Mouse (Mus musculus): ENCODE measurements around the gene Ptrh1. TPM values are rescaled to one million over a fixed set of nuclear protein-coding genes. Genes with fewer than 3 reads are reported as not detected.

Ptrh1 gene
- total RNA-seq, 2 experiments from 2014 or later = 4.8 to 5.0 TPM

DNA sequence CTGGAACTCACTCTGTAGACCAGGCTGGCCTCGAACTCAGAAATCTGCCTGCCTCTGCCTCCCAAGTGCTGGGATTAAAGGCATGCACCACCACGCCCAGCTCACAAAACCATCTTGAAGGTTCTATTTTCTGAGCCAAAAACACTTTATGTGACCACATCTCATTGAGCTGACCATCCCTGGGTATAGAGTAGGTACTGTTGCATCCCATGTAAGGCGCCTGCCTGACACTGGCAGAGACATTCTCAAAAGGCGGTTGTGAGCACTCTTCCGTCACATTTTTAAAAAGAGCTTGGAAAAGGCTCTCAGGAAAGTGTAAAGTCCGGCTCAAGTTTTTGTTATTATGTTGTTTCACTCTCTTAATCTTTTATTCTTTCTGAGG lies 18.9 kb upstream of the Ptrh1 start:
- DNase-seq = no peak

DNA sequence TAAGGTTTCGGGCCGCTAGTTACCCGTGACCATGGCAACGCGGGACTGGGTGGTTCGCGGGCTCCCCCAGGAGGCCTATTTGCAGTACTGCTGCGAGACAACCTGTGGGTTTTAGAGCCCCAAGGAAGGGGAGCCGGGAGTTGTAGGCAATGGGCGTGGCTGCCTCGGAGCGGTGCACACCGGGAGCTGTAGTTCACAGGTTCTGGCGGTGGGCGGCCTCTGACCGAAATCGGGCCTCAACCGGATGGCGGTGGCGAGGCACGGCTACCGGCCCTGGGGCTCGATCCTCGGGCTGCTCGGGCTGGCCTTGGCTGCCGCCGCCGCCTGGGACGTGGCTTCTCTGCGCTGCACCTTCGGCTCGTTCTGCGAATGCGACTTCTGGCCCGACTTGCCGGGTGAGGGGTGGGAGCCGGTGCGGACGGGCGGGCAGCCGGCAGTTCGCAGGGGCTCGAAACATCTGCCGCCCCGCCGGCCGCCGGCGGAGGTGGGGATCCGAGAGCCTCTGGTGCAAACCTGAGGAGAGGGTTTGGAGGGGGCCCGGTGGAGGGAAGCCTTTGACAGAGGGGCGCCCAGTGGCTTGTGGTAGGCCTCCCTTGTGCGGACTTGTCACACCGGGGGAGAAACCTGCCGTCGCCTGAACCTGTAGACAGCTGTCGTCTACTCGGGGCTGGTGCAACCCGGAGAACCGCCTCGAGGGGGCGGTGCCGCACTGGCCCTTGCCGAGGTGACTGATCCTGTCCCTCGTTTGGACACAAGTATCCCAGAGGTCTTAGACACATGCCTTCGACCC lies 18.3 kb upstream of the Ptrh1 start, which contains the start of gene Tor2a:
Tor2a (plus strand) TSS at position 179 of the 790 bp plus-strand sequence.
- DNase-seq = peak; percentile 98

DNA sequence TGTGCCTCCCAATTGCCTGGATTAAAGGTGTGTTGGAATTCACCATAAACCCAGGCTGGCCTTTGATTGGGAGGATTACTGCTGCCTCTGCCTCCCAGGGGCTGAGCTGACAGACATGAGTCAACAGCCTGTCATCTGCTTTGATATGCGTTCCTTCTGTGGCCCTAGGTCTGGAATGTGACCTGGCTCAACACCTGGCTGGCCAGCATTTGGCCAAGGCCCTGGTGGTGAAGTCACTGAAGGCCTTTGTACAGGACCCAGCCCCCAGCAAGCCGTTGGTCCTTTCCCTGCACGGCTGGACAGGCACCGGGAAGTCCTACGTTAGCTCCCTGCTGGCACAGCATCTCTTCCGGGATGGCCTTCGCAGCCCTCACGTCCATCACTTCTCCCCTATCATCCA lies 17.1 kb upstream of the Ptrh1 start:
- no peak for DNase-seq

DNA sequence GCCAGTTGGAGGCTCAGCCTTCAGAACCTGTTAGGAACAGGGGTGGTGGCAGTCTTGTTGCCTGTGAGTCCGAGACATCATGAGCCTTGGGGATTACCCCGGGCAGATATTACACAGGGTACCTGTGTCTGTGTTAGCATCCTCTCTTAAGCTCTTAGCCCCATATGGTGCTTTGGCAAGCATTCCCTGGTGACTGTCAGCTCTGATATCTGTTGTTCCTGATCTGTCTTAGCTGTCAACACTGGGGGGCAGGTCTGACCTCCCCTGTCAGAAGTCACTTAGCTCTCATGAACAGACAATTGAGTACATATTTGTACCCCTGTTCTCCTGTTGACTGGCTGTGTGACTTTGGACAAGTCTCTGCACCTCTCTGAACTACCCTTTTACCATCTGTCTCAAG lies 16.6 kb upstream of the Ptrh1 start:
- no peak for DNase-seq

DNA sequence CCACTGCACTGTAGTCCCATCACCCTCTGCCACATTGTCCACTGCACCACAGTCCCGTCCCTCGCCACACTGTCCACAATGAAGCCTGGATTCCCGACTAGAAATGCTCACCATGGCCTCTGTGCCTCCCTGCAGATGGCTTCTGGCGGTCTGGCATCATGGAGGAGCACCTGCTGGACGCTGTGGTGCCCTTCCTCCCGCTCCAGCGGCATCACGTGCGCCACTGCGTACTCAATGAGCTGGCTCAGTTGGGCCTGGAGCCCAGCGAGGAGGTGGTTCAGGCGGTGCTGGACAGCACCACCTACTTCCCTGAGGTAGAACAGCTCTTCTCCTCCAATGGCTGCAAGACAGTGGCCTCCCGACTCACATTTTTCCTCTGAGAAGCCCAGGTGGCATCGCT lies 14.2 kb upstream of the Ptrh1 start:
- DNase-seq = no peak

DNA sequence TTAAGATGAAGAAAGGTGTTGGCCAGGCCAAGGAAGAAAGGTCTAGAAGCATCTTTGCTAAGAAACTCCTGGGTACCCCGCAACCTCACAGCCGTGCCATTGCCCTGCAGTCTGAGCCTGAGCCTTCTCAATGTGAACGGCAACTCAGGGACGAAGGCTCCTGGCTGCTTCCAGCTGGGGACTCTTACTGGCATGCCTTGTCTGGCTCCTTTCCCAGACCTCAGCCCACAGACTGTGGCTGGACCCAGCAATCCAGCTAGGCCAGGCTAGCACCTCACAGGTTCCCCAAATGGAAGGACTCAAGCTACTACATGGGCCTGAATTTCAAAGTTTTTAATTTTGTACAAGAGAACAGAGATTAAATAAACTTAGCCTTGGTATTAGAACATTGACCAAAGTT lies 13.7 kb upstream of the Ptrh1 start:
- no peak for DNase-seq

DNA sequence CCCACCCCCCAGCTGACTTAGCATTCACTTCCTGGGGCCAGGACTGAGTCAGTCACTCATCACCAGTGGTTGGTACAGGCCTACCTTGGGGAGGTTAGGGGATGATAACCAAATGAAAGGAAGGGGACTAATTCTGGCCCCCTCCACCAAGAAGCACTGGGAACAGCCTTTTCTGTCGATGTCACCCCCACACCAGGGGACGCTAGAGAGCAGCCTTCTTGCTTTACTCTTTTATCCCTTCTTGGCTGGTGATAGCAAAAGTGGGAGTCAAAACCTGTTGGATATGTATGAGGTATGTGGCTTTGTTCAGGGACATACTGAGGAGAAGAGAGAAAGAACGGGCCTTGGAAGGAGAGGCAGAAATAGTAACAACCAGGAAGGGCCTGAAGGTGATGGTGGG lies 12.2 kb upstream of the Ptrh1 start:
- DNase-seq = no peak

DNA sequence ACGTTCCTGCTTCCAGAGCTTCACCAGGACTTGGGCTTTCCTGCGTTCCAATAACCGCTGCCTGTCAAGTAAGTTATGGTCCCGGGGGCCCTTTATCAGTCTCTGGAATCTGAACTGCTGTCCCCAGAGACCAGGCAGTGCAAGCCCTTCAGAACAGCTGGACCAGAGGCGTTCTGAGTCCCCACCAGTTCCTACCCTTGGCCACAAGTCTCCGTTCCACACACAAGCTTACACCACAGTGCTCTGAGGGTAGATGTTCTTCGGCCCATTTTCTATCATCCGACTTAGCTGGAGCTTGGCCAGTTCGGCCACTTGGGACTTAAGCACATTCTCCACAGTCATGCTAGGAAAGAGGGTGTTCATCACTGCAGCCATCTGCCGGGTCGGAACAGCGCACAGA lies 8.3 kb upstream of the Ptrh1 start:
- DNase-seq = no peak

DNA sequence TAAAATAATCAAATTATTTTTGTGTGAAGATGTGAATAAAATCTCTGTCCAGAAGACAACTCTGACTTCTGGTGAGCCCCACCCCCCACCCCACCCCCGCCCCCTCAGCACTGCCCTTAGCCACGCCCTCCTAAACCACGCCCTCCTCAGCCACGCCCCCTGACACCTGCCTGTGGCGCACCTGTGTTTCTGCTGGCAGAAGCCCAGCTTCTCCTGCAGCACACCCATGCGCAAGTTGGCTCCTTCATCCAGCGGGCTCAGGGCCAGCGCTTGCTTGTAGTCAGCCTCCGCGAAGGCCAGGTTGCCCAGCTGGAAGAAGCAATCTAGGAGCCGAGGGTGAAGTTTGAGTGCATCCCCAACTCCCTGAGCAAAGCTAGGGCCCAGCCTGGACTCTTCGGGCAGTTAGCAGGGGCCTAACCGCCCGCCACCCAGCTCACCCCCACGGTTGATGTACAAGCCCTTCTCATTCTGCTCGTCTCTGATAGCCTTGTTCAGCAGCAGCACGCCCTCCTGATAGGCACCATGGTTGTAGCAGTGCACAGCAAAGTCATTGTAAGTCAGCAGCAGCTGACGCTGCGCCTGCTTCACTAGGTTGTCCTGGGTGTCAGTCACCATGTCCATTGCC lies 6.8 kb upstream of the Ptrh1 start:
- DNase-seq = no peak

DNA sequence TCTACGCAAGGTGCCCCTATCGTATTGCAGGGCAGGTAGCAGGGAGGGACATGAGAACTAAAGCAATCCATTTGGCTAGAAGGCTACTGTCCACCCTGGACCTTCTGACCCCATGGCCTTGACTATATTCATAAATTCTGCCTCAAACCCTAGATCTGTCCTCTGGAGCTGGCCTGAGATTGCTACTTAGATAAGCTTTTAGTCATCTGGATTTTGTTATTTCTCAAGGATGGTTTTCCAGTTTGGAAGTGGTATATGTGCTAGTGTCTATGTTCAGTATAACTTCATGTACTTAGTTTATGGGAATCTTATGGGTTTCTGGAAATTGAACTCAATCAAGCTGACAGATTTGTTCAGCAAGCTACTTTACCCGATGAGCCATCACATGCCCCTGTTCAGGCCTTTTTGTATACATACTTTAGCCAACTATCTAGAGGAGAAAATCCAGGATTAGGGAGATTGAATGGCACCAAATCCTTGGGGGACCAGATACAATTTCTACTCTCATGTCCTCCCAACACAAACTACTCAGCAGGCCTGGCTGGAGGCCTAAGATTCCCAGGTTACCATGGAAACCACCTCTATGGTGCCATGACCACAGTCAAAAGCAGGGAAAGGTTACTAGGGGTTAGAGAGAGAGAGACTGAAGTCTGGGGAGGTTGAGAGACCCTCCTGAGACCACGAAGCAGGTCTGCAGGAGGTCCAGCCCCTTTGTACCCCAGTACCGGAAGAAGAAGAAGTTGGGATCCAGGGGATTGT lies 6.1 kb upstream of the Ptrh1 start:
- DNase-seq = no peak

DNA sequence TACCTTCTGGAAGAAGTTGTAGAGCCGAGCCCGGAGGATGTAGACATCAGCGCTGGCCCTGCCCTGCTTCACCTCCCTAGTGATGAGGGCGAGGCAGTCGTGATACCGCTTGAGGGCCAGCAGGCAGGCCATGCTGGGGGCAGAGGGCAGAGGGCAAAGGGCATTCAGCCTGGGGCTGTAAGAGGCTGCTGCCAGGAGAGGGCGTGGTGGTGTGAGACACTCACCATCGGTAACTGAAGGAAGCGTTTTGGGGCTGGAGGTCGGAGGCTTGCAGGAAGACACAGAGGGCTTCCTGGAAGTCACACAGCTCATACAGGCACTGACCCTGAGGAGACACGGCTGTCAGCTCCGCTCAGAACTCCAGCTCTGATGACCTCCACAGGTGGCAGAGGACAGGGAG lies 3.7 kb upstream of the Ptrh1 start:
- DNase-seq = no peak

DNA sequence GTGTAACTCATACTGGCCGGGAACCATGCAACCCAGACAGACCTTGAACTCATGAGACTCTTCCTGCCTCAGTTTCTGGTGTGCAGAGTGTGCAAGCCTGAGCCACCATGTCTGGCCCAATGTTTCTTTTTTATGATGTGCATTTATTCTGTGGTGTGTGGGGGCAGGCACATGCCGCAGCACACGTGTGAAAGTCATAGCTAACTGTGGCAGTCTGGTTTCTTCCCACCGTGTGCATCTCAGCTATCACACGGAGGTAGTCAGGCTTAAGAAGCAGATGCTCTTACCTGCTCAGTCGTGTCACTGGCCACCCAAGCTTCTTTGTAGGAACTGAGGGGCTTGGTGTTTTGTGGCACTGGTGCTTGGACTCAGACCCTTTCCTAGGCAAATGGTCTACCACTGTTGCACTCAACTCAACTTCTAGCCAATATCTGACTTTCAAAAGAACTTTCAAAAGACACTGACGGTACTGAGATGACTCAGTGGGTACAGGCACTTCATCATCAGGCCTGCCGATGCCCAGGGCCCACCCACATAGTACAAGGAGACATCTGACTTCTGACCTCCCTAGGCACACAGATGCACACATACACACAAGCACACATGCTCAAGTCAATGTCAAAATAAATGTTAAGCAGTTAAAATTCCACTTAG lies 2.8 kb upstream of the Ptrh1 start:
- no peak for DNase-seq

DNA sequence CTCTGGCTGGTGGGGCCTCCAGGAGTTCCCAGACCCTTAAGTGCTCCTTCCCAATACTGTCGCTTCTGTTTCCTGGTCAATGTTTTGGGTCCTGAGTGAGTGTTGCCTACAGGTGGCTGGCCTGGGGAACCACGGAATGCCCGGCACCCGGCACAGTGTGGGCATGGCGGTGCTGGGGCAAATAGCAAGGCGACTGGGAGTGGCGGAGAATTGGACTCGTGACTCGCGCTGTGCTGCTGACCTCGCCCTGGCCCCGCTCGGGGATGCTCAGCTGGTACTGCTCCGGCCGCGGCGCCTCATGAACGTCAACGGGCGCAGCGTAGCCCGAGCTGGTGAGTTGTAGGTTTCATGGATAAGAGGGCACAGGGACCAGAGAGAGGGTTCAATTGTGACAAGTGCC lies 606 bp downstream of the Ptrh1 start:
- no peak for DNase-seq

DNA sequence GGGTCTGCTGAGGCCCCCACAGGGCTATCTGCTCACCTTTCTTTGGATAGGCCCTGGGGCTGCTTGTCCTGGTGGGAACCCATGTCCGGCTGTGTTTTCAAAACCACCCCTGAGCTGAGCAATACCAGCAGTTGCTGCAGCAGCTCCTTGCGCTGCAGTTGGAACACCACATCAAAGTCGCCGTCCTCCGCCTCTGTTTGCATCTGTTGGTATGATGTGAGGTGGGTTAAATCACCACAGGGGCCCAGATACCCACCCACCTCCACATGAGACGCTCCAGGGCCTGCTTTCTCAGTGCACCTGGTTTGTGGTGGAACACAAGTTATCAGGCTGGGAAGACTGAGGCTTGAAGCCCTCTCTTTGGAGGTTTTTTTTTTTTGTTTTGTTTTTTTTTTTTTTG lies 2.5 kb downstream of the Ptrh1 start:
- DNase-seq = no peak

DNA sequence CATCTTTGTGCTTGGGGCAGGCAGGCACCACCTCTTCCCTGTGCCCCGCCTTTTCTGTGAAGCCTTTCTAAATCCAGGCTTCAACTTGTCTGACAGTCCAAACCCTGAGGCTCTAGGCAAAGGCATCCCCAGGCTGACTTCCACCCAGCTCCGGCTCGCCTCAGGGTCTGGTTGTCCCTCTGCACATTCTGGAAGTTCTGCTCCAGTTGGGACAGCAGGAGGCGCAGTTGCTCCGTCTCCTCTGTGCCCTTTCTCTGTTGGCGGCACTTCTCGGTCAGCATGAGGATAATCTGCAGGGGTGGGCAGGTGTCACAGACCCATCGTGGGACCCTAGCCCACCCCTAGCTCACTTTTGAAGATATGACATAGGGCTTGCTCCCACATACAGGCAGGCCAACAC lies 3.5 kb downstream of the Ptrh1 start:
- peak; percentile 78 for DNase-seq

DNA sequence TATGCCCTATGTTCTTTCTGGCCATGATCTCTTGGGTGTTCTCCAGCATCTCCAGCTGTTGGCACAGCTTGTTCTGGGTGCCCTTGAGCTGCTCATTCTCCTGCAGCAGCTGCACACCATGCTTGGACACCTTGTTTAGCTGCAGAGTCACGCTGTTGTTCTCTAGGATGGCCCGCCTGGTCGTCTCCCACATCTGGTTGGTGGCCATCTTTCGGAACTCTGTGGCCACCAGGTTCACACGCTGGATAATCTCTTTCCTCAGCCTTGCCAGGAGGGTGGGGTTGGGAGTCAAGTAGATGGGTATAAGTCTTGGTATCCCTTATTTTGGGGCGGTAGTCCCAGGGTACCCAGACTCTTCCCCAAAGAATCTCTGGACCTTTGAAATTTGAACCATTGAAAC lies 4.1 kb downstream of the Ptrh1 start:
- no peak for DNase-seq

DNA sequence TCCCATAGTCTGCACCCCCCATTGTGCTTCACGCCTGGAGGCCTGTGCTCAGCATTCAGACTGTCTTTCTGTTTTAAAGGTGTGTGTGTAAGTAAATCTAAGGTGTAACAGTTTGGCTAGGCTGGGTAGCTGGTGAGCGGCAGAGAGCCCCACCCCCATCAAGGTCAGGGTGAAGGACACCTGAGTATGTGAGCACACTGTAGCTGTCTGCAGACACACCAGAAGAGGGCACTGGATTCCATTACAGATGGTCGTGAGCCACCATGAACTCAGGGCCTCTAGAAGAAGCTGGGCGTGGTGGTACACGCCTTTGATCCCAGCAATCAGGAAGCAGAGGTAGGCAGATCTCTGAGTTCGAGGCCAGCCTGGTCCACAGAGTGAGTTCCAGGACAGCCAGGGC lies 6.1 kb downstream of the Ptrh1 start:
- no peak for DNase-seq

DNA sequence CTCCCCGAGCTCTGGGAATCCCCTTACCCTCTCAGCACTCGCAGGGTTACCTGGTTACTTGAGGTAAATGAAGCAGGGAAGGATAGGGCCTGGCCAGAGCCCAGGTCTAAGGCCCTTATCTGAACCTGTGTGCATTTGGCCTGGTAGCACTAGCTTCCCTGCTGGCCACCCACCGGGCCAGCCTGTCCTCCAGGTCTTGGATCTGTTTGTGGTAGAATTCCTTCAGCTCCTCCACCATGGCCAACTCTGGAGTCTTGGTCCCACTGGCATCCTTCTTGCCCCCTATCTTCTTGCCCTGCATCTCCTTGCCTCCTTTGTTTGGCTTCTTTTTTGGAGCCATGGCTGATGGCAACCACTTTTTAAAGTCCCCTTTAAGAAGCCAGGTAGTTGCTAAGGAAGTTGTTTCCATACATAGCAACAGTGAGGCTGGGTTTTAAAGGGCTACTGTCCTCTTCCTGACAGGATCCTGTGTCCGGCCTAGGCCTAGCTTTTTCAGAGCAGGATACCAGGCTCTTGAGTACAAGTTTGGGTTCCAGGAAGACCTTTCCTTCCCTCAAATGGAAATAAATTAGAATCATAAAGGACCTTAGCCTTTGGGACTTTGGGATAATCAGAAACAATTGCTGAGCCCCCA lies 8.6 kb downstream of the Ptrh1 start, which contains the start of gene Cfap157:
Cfap157 (minus strand) TSS at position 381 of the 634 bp plus-strand sequence.
- DNase-seq = no peak

DNA sequence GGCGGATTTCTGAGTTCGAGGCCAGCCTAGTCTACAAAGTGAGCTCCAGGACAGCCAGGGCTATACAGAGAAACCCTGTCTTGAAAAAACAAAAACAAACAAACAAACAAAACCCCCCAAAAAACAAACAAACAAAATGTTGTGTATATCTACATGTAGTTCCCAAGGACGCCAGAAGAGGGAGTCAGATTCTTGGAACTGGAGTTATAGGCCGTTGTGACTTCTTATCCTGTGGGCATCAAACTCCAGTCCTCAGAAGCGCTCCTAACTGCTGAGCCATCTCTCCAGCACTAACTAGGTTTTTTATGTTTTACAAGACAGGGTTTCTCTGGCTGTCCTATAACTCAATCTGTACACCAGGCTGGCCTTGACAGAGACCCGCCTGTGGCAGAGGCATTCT lies 11.6 kb downstream of the Ptrh1 start:
- no peak for DNase-seq

DNA sequence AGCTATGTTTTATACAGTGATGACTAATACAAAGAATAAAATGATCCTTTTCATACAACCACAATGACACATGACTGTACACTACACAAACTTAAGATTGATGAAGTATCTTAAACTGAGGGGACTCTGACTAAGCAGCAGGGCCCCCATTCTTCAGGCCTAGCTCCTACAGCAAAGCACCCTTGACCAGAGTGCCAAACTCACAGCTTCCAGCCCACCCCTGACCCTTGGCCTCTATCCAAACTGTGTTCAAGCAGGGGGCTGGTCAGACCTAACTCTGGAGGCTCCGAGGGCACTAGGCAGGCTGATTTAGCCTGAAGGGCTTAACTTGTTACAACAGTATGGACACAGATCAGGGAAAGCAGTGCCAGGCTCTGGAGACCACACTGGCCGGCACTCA lies 13.0 kb downstream of the Ptrh1 start:
- no peak for DNase-seq

DNA sequence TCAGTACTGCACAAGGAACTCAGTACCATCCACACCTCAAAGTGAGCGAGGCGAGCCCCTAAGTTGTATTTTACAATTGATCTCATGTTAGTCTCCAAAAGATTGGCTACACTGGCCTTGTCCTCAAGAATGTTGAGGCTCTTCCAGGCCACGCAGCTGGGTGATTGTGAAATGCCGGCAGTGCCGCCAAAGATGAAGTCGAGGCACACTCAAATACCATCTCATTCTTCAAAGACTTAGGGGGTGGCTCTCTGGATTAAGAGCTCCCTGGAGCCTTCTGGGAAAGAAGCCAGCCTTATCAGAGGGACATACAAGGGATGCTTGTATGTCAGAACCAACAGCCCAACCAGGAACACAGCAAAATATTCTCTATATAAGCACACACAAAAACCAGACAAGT lies 15.7 kb downstream of the Ptrh1 start:
- peak; percentile 42 for DNase-seq

DNA sequence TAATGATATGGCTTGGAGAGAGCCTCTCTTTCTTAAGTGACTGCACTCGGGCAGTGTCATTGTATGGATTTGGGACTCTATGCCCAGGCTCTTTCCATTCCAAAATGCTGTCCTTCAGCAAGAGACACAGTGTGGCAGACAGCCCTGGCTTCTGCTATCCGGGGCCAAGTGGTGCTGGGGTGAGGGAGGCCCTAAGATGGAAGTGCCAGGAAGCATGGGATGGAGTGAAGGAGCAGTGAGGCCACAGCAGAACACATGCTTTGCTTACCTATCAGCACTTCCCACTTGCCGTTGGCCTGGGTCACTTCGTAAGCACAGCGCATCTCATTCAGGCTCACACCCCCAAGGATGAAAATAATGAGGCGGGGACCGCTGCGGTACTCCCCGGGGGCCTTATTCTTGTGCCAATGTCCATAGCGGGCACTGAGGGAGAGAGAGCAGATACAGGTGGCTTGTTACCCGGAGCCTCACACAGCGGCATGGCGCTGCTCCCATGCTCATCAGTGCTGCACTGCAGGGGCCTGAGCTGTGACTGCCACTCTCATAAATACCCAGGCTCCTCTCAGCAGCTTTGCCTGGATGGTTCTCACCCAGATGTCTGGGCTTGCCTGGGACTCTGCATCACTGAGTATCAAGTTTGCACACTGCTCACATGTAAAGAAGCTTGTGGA lies 20.3 kb downstream of the Ptrh1 start:
- DNase-seq = no peak

All from adrenal gland, postnatal 10 days (tissue).